Mouse (Mus musculus) 3T3-L1 (cell line): Measurements from ENCODE around the gene Ndel1.

Source experiments
- DNase-seq: peaks from one replicate; pipeline ENCODE4 v3.0.0-alpha.2; 2015; ENCODE audit warnings: low read depth, low spot score

Ndel1 gene

DNA sequence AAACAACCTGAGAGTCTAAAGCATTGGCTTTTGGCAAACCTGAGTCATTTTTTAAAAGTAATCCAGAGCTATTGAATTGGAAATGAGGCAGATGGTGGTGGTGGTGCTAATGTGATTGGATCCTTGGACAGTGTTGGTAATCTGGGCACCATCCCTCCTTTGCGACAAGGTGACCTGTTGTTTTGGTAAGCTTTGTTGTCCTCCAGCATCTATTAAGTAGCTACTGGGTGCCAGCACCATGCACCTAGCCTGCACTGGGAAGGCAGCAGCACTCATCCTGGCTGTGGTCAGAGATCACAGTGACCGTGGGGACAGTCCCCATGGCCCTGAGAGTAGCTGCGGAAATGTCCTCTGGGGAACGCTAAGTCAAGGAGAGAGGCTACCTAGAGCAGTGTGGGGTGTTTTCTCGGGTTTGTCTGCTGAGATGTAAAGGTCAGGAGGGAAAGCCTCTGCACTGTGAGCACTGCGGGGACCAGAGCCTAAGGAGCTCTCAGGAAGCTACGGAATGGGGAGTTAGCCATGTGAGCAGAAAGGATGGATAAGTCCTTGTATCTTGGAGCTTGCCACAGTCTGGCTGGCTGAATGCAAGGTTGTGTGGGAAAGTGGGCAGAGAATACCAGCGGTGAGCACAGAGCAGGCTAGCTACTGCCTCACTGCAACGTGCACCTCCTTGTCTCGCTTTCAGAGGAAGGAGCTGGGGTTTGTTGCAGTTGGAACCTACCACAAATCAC, 91.8 kb downstream of the Ndel1 start:
- no peak for DNase-seq

GRCm38 (mm10) chr11:68778855-68779254, 92.8 kb downstream of the Ndel1 start:
- no peak for DNase-seq

- no peak for DNase-seq
Observed at GRCm38 (mm10) chr11:68777933-68778332, 93.7 kb downstream of the Ndel1 start.

GRCm38 (mm10) chr11:68776147-68776655, 95.5 kb downstream of the Ndel1 start:
- DNase-seq = no peak
